Mouse (Mus musculus): ENCODE measurements around the gene Ralgapa2. TPM values are rescaled to one million over a fixed set of nuclear protein-coding genes. Genes with fewer than 3 reads are reported as not detected.
A peak's percentile ranks its signal among the peaks of the same experiment; 100 is the strongest.

Gene Ralgapa2
- polyA plus RNA-seq (2014; fragmentation: Nextera tagmentation; extraction: Ambion mirVana), result 11.8 and 12.3 TPM in 2 replicates

GRCm38 (mm10) chr2:146511911-146512580 lies at the start of gene Ralgapa2:
TSS of gene Ralgapa2 (minus strand) at chr2:146512344.
- ATAC-seq (replicated peaks; ENCODE audit: low FRiP score), result peak; percentile 97
- Histone ChIP-seq H3K4me2 (ENCODE audit: low read depth, low read length, severe bottlenecking) (peak within 1 kb of the TSS; percentile 74), H3K27ac (ENCODE audit: low read depth, low read length) (no peak within 1 kb of the TSS), H3K4me3 (ENCODE audit: low read depth, low read length) (peak within 1 kb of the TSS; percentile 83), H3K4me1 (replicated peaks; ENCODE audit: control insufficient read depth, insufficient read depth, low read length) (no peaks in the 10 kb centered on the region), H3K36me3 (ENCODE audit: control insufficient read depth, insufficient read depth, low read length) (no peaks in the 10 kb centered on the region), H3K9ac (ENCODE audit: low read length) (peak within 1 kb of the TSS; percentile 93), H3K9me3 (ENCODE audit: control insufficient read depth, low read length) (no peaks in the 10 kb centered on the region), H3K27me3 (ENCODE audit: control insufficient read depth, insufficient read depth, low read length) (no peaks in the 10 kb centered on the region)
- WGBS, result 1% methylated on average over 54 of the region's 57 CpGs
- peak; percentile 99 for DNase-seq (ENCODE audit: low spot score)

DNA sequence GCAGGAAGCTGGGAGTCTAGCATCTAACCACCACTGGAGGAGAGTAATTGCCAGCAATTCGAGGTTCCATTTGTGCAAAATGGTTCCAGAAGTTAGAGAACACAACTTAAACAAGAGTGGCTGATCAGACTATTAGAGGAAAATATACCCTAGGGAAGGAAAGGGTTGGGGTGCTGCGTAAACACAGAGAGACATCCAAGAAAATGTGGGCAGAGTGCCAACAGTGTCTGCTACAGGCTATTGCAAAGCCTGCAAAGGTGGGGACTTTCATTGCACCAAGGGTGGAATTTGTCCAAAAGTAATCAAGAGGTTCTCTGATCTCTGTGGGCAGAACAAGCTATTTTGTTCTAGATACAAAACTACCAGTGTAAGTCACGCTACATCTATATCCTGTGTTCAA lies 49.4 kb upstream of the Ralgapa2 start:
- H3K9me3 ChIP-seq (ENCODE audit: control insufficient read depth, low read length), result no peaks in the 10 kb centered on the region
- no peak overlapping the region for H3K4me3 ChIP-seq (ENCODE audit: low read depth, low read length)
- ATAC-seq (replicated peaks; ENCODE audit: low FRiP score) (no peak), DNase-seq (ENCODE audit: low spot score) (no peak)
- H3K36me3 ChIP-seq (ENCODE audit: control insufficient read depth, insufficient read depth, low read length), result no peaks in the 10 kb centered on the region
- no peaks in the 10 kb centered on the region for H3K4me1 ChIP-seq (replicated peaks; ENCODE audit: control insufficient read depth, insufficient read depth, low read length)
- no peak overlapping the region for H3K9ac ChIP-seq (ENCODE audit: low read length)
- no peak overlapping the region for H3K27ac ChIP-seq (ENCODE audit: low read depth, low read length)
- H3K27me3 ChIP-seq (ENCODE audit: control insufficient read depth, insufficient read depth, low read length), result no peaks in the 10 kb centered on the region
- 84% methylated on average over 3 of the region's 3 CpGs for WGBS
- H3K4me2 ChIP-seq (ENCODE audit: low read depth, low read length, severe bottlenecking), result no peak overlapping the region

- no peak overlapping the region for H3K4me2 ChIP-seq (ENCODE audit: low read depth, low read length, severe bottlenecking)
- H3K4me3 ChIP-seq (ENCODE audit: low read depth, low read length), result no peak overlapping the region
- ATAC-seq (replicated peaks; ENCODE audit: low FRiP score) (no peak), DNase-seq (ENCODE audit: low spot score) (no peak)
- H3K9me3 ChIP-seq (ENCODE audit: control insufficient read depth, low read length), result no peaks in the 10 kb centered on the region
- H3K27me3 ChIP-seq (ENCODE audit: control insufficient read depth, insufficient read depth, low read length), result no peaks in the 10 kb centered on the region
- no peak overlapping the region for H3K27ac ChIP-seq (ENCODE audit: low read depth, low read length)
- no peaks in the 10 kb centered on the region for H3K36me3 ChIP-seq (ENCODE audit: control insufficient read depth, insufficient read depth, low read length)
- no peaks in the 10 kb centered on the region for H3K4me1 ChIP-seq (replicated peaks; ENCODE audit: control insufficient read depth, insufficient read depth, low read length)
- H3K9ac ChIP-seq (ENCODE audit: low read length), result no peak overlapping the region
- 89% methylated on average over 4 of the region's 4 CpGs for WGBS
Measured at GRCm38 (mm10) chr2:146560633-146561043, 48.5 kb upstream of the Ralgapa2 start.

- Histone ChIP-seq H3K9ac (ENCODE audit: low read length) (no peak overlapping the region), H3K4me3 (ENCODE audit: low read depth, low read length) (no peak overlapping the region), H3K36me3 (ENCODE audit: control insufficient read depth, insufficient read depth, low read length) (no peaks in the 10 kb centered on the region), H3K4me2 (ENCODE audit: low read depth, low read length, severe bottlenecking) (no peak overlapping the region), H3K27ac (ENCODE audit: low read depth, low read length) (no peak overlapping the region), H3K4me1 (replicated peaks; ENCODE audit: control insufficient read depth, insufficient read depth, low read length) (no peaks in the 10 kb centered on the region), H3K27me3 (ENCODE audit: control insufficient read depth, insufficient read depth, low read length) (no peaks in the 10 kb centered on the region), H3K9me3 (ENCODE audit: control insufficient read depth, low read length) (no peaks in the 10 kb centered on the region)
- DNase-seq (ENCODE audit: low spot score) (no peak), ATAC-seq (replicated peaks; ENCODE audit: low FRiP score) (no peak)
Measured at GRCm38 (mm10) chr2:146556148-146556547, 44.0 kb upstream of the Ralgapa2 start.

DNA sequence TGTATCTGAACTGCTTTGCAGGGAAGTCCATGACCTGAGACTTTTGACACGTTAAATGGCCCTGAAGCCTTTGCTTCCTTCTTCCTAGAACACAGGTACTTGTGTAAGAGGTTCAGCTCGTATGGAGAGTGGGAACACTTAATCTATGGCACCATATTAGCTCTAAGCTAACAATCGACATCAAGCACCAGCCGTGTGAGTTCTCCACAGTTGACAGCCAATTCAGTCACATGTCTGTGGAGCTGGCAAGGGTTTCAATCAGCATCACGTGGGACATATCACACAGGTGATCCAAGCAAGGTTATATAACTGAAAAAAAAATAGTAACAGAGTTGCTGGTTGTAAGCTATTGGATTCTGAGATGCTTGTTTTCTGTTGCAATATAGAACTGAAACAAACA lies 43.2 kb upstream of the Ralgapa2 start:
- 84% methylated on average over 5 of the region's 5 CpGs for WGBS
- H3K9ac ChIP-seq (ENCODE audit: low read length), result no peak overlapping the region

DNA sequence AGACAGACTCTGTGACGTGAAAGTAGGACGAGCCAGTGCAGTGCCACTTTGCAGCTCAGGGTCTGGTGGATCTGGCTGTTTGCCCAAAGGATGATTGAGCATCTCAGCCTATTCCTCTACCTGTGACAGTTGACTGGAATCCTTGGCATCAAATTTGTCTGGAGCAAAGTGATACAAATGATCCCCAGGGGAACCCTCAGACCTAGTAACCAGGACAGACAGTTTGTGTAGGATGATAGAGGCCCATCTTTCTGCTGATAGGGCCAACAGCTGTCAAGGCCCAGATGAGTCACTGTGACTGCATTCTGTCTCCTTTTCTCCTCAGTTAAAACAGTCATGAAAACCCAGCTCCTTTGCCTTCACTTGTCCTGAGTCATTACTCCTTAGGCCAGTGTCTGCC lies 41.6 kb upstream of the Ralgapa2 start:
- Histone ChIP-seq H3K27me3 (ENCODE audit: control insufficient read depth, insufficient read depth, low read length) (no peaks in the 10 kb centered on the region), H3K4me1 (replicated peaks; ENCODE audit: control insufficient read depth, insufficient read depth, low read length) (peaks cover 6% of the 10 kb centered on the region; the same call in 1 of the 2 replicates), H3K9ac (ENCODE audit: low read length) (no peak overlapping the region), H3K27ac (ENCODE audit: low read depth, low read length) (no peak overlapping the region), H3K9me3 (ENCODE audit: control insufficient read depth, low read length) (no peaks in the 10 kb centered on the region), H3K4me3 (ENCODE audit: low read depth, low read length) (no peak overlapping the region), H3K4me2 (ENCODE audit: low read depth, low read length, severe bottlenecking) (no peak overlapping the region), H3K36me3 (ENCODE audit: control insufficient read depth, insufficient read depth, low read length) (no peaks in the 10 kb centered on the region)
- WGBS, result 56% methylated on average over 2 of the region's 2 CpGs
- no peak for DNase-seq (ENCODE audit: low spot score)
- no peak for ATAC-seq (replicated peaks; ENCODE audit: low FRiP score)

More for the DNA sequence above, 43.2 kb upstream of the Ralgapa2 start:
- Histone ChIP-seq H3K9me3 (ENCODE audit: control insufficient read depth, low read length) (no peaks in the 10 kb centered on the region), H3K36me3 (ENCODE audit: control insufficient read depth, insufficient read depth, low read length) (no peaks in the 10 kb centered on the region), H3K4me3 (ENCODE audit: low read depth, low read length) (no peak overlapping the region), H3K27me3 (ENCODE audit: control insufficient read depth, insufficient read depth, low read length) (no peaks in the 10 kb centered on the region), H3K4me2 (ENCODE audit: low read depth, low read length, severe bottlenecking) (no peak overlapping the region), H3K27ac (ENCODE audit: low read depth, low read length) (no peak overlapping the region), H3K4me1 (replicated peaks; ENCODE audit: control insufficient read depth, insufficient read depth, low read length) (no peaks in the 10 kb centered on the region)
- ATAC-seq (replicated peaks; ENCODE audit: low FRiP score) (no peak), DNase-seq (ENCODE audit: low spot score) (no peak)

- no peaks in the 10 kb centered on the region for H3K27me3 ChIP-seq (ENCODE audit: control insufficient read depth, insufficient read depth, low read length)
- H3K9ac ChIP-seq (ENCODE audit: low read length), result no peak overlapping the region
- H3K27ac ChIP-seq (ENCODE audit: low read depth, low read length), result no peak overlapping the region
- no peak overlapping the region for H3K4me3 ChIP-seq (ENCODE audit: low read depth, low read length)
- 93% methylated on average over 4 of the region's 4 CpGs for WGBS
- no peaks in the 10 kb centered on the region for H3K9me3 ChIP-seq (ENCODE audit: control insufficient read depth, low read length)
- ATAC-seq (replicated peaks; ENCODE audit: low FRiP score) (no peak), DNase-seq (ENCODE audit: low spot score) (no peak)
- H3K4me1 ChIP-seq (replicated peaks; ENCODE audit: control insufficient read depth, insufficient read depth, low read length), result peaks cover 6% of the 10 kb centered on the region; the same call in 1 of the 2 replicates
- no peaks in the 10 kb centered on the region for H3K36me3 ChIP-seq (ENCODE audit: control insufficient read depth, insufficient read depth, low read length)
- no peak overlapping the region for H3K4me2 ChIP-seq (ENCODE audit: low read depth, low read length, severe bottlenecking)
Measured at GRCm38 (mm10) chr2:146551818-146552217, 39.7 kb upstream of the Ralgapa2 start.

DNA sequence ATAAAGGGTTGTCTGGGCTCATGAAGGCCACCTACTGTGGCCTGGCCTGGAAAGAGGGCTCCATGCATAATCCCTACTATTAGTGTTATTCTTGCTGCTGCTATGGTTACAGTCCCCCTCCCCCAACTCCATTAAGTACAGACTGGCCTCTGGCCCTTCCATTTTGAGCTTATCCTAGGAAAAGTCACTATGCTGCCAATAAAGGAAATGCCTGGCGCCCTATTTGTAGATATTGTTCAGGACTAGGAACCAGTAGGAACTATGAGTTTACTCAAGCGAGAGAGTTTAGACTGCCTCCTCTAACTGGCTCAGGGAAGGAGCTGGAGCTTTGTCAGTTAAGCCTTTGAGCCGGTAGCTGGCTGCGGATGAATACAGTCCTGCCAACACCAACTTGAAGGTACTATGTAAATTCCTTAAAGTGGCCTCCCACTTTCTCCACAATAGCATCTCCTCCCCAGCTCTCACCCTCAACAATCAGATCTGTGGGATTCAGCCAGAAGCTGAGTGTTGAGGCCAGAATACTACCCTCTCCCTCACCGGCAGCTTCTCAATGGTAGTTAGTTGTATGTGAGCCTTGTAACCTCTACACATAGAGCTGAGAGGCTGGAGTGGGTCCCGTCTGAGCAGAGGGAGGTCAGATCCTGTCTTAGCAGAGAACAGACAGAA lies 37.1 kb upstream of the Ralgapa2 start:
- Histone ChIP-seq H3K4me3 (ENCODE audit: low read depth, low read length) (no peak overlapping the region), H3K27ac (ENCODE audit: low read depth, low read length) (peak overlapping the region; percentile 86), H3K4me2 (ENCODE audit: low read depth, low read length, severe bottlenecking) (peak overlapping the region; percentile 22; the same call in 1 of the 2 replicates), H3K9ac (ENCODE audit: low read length) (no peak overlapping the region), H3K9me3 (ENCODE audit: control insufficient read depth, low read length) (no peaks in the 10 kb centered on the region), H3K36me3 (ENCODE audit: control insufficient read depth, insufficient read depth, low read length) (no peaks in the 10 kb centered on the region), H3K27me3 (ENCODE audit: control insufficient read depth, insufficient read depth, low read length) (no peaks in the 10 kb centered on the region), H3K4me1 (replicated peaks; ENCODE audit: control insufficient read depth, insufficient read depth, low read length) (peaks cover 6% of the 10 kb centered on the region; the same call in 1 of the 2 replicates)
- peak; percentile 75 for DNase-seq (ENCODE audit: low spot score)
- WGBS, result 4% methylated on average over 6 of the region's 6 CpGs
- ATAC-seq (replicated peaks; ENCODE audit: low FRiP score), result peak; percentile 94
